Mouse (Mus musculus): ENCODE results near the gene Otulin. TPM values are rescaled to one million over a fixed set of nuclear protein-coding genes. Genes with fewer than 3 reads are reported as not detected.
A peak's percentile ranks its signal among the peaks of the same experiment; 100 is the strongest.

Otulin gene
- total and polyA plus RNA-seq, 3 experiments = 18.7 to 26.1 (median 24.6) TPM

DNA sequence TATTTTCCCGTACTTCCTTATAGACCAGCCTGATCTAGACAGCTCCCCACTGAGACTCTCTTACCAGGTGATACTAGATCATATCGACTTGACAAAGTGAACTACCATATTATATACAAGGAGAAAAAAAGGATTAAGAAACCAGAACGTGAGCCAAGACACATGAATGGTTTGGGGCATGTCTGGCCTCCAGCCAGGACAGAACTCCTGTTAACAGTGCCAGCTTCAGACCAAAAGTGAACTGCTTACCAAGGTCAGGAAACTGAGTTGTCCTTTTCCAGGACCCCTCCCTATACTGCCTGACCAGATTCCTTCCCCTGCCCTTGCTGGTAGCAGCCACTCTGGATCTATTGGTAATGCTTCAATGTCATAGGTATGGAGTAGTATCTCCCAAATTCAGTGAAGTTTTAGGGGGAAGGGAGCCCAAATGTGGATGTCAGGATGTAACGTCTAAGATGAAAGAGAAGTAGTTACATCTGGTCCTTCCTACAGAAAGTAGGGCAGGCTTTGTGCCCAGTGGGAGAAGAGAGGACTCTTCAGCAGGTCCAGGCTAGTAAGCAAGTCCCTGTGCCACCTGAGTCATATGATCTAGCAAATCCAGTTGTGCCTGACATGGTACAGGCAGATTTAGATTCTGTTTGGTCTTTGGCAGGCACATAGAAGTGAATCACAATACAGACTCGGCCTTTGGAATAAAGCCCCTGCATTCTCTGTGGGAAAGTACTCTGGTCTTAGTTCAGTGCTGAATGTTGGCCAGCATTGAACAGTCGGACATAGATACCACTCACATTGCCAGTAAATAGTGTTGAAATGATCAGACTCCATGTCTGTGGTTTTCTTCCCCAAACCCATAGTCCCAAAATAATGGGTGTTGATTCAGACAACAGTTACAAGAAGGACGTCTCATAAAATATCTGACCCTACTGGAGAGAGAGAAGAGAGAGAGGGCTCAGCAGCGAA is 3.7 kb upstream of the Otulin start:
- intact Hi-C loops (cut with DNase I) = no loop called here
- WGBS = 61% methylated on average over 8 of the region's 8 CpGs

DNA sequence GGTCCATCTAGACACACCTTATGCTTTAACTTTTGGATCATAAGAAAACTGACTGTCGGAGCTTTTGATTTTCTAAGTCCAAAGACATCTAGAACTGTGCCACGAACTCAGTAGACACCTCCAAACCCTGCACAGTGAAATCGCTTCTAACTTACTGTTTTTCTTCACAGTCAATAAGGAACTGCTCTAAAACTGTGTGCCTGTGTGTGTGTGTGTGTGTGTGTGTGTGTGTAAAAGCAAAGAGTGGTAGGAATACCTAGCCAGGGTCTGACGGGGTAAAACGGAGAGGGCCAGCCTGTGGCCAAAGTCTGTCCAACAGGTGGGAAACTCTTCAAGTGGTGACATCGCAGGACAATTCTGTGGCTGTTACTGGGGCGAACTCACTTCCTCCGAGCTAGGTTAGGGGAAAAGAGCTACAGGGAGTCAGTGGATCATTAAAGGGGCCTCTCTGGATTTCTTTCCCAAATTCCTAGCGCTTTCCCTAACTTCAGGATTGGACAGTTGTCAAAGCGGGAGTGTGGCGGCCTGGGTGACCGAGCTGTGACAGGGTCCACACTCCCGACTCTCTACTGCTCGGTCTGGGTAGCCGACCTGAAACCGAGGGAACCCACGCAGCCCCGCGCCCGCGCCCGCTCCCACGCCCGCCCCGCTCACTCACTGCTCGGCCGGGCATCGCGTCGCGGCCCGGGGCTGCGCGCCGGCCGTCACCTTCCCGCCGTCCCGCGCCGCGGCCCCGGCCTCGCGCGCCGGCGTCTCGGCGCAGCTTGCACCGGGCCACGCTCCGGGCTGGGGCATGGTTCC is 493 bp downstream of the Otulin start:
- H3K27ac ChIP-seq = peak overlapping the region; percentile 69
- H3K79me2 ChIP-seq (replicated peaks; ENCODE audit: control insufficient read depth, insufficient read depth, low read length) = peaks cover 2% of the 10 kb centered on the region
- peak overlapping the region; percentile 50 for H3K4me3 ChIP-seq
- DNase-seq = no peak
- WGBS = 2% methylated on average over 53 of the region's 53 CpGs
- intact Hi-C loops (cut with DNase I) = no loop called here
- no peaks in the 10 kb centered on the region for H3K27me3 ChIP-seq (ENCODE audit: control insufficient read depth, insufficient read depth, low read length)
- peak overlapping the region; percentile 87 for H3K9ac ChIP-seq (ENCODE audit: low read depth, low read length)
- H3K4me1 ChIP-seq (ENCODE audit: control insufficient read depth, insufficient read depth, low read length) = peaks cover 9% of the 10 kb centered on the region
- no peak for TF ChIP-seq POLR2A (IDR thresholded peaks at IDR 0.05; ENCODE audit: insufficient read depth, low read depth, low read length)
- no peak for TF ChIP-seq EP300 (IDR thresholded peaks at IDR 0.05; ENCODE audit: insufficient read depth, low read depth, low read length)
- TF ChIP-seq CTCF (IDR thresholded peaks at IDR 0.05) = no peak
- H3K36me3 ChIP-seq (ENCODE audit: control insufficient read depth, insufficient read depth, low read length) = no peaks in the 10 kb centered on the region; the same call in 1 of the 2 replicates

More for the DNA sequence above, 3.7 kb upstream of the Otulin start:
- H3K4me1 ChIP-seq (ENCODE audit: control insufficient read depth, insufficient read depth, low read length) = peaks cover 1% of the 10 kb centered on the region; the same call in 1 of the 2 replicates
- TF ChIP-seq CTCF (IDR thresholded peaks at IDR 0.05) (no peak), EP300 (IDR thresholded peaks at IDR 0.05; ENCODE audit: insufficient read depth, low read depth, low read length) (no peak), POLR2A (IDR thresholded peaks at IDR 0.05; ENCODE audit: insufficient read depth, low read depth, low read length) (no peak)
- H3K9ac ChIP-seq (ENCODE audit: low read depth, low read length) = no peak overlapping the region
- peaks cover 2% of the 10 kb centered on the region; the same call in 1 of the 2 replicates for H3K79me2 ChIP-seq (replicated peaks; ENCODE audit: control insufficient read depth, insufficient read depth, low read length)
- no peak overlapping the region for H3K4me3 ChIP-seq
- H3K36me3 ChIP-seq (ENCODE audit: control insufficient read depth, insufficient read depth, low read length) = no peaks in the 10 kb centered on the region; the same call in 1 of the 2 replicates
- H3K27me3 ChIP-seq (ENCODE audit: control insufficient read depth, insufficient read depth, low read length) = no peaks in the 10 kb centered on the region
- no peak for DNase-seq
- H3K27ac ChIP-seq = peak overlapping the region; percentile 15

DNA sequence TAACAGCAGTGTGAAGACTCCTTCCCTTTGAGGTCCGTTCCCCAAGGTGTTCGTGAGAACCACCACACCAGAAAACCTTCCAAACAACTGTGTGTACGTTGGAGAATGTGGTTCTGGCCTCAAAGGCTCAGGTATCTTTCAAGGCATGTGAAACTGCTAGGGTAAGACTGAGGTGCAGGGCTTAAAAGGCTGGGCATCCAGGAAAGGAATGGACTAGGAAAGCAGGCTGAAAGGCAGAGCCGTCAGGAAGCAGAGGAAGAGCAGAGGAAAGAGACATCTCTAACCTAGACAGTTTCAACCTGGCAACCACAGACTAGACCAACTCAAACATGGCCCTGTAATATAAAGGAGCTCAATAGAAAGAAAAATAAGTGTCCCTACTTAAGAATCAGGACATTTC is 1.4 kb downstream of the Otulin start:
- no peak overlapping the region for H3K4me3 ChIP-seq
- H3K4me1 ChIP-seq (ENCODE audit: control insufficient read depth, insufficient read depth, low read length) = peaks cover 12% of the 10 kb centered on the region
- no peak overlapping the region for H3K27ac ChIP-seq
- WGBS = 69% methylated on average over 4 of the region's 4 CpGs
- H3K36me3 ChIP-seq (ENCODE audit: control insufficient read depth, insufficient read depth, low read length) = no peaks in the 10 kb centered on the region; the same call in 1 of the 2 replicates
- DNase-seq = no peak
- no peaks in the 10 kb centered on the region for H3K27me3 ChIP-seq (ENCODE audit: control insufficient read depth, insufficient read depth, low read length)
- TF ChIP-seq EP300 (IDR thresholded peaks at IDR 0.05; ENCODE audit: insufficient read depth, low read depth, low read length) = no peak
- no peak for TF ChIP-seq POLR2A (IDR thresholded peaks at IDR 0.05; ENCODE audit: insufficient read depth, low read depth, low read length)
- no peak for TF ChIP-seq CTCF (IDR thresholded peaks at IDR 0.05)
- intact Hi-C loops (cut with DNase I) = no loop called here
- H3K79me2 ChIP-seq (replicated peaks; ENCODE audit: control insufficient read depth, insufficient read depth, low read length) = peaks cover 2% of the 10 kb centered on the region
- H3K9ac ChIP-seq (ENCODE audit: low read depth, low read length) = no peak overlapping the region

GRCm38 (mm10) chr15:27627794-27628193 is 2.7 kb downstream of the Otulin start:
- no peaks in the 10 kb centered on the region for H3K27me3 ChIP-seq (ENCODE audit: control insufficient read depth, insufficient read depth, low read length)
- H3K79me2 ChIP-seq (replicated peaks; ENCODE audit: control insufficient read depth, insufficient read depth, low read length) = peaks cover 2% of the 10 kb centered on the region
- WGBS = 71% methylated on average over 9 of the region's 9 CpGs
- peaks cover 3% of the 10 kb centered on the region for H3K36me3 ChIP-seq (ENCODE audit: control insufficient read depth, insufficient read depth, low read length)
- no peak for TF ChIP-seq EP300 (IDR thresholded peaks at IDR 0.05; ENCODE audit: insufficient read depth, low read depth, low read length)
- TF ChIP-seq POLR2A (IDR thresholded peaks at IDR 0.05; ENCODE audit: insufficient read depth, low read depth, low read length) = no peak
- no peak for TF ChIP-seq CTCF (IDR thresholded peaks at IDR 0.05)
- no peak overlapping the region for H3K27ac ChIP-seq
- H3K4me3 ChIP-seq = no peak overlapping the region
- no peak overlapping the region for H3K9ac ChIP-seq (ENCODE audit: low read depth, low read length)
- no peak for DNase-seq
- intact Hi-C loops (cut with DNase I) = no loop called here
- peaks cover 12% of the 10 kb centered on the region for H3K4me1 ChIP-seq (ENCODE audit: control insufficient read depth, insufficient read depth, low read length)

DNA sequence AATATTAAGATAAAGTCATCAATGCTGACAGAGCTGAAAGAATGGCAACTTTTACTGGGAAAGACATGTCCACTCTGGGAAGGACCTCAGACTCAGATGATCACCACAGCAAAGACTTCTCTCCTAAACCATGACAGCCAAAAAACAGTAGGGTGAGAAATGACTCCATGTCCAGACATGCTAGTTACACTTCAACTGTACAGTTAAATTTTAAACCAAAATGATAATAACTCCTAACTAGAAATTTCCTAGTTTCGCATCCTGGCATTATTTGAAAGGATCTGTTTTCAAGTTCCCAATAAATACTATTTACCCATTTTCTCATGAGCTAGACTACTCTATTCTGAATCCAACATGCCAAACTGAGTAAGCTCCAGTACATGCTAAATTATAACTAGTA is 4.2 kb downstream of the Otulin start:
- 98% methylated on average over 1 of the region's 1 CpGs for WGBS
- intact Hi-C loops (cut with DNase I) = no loop called here
- H3K4me1 ChIP-seq (ENCODE audit: control insufficient read depth, insufficient read depth, low read length) = peaks cover 13% of the 10 kb centered on the region

More for the DNA sequence above, 4.2 kb downstream of the Otulin start:
- H3K9ac ChIP-seq (ENCODE audit: low read depth, low read length) = no peak overlapping the region
- no peak overlapping the region for H3K4me3 ChIP-seq
- H3K27me3 ChIP-seq (ENCODE audit: control insufficient read depth, insufficient read depth, low read length) = no peaks in the 10 kb centered on the region
- DNase-seq = no peak
- no peak overlapping the region; the same call in 1 of the 2 replicates for H3K27ac ChIP-seq
- H3K79me2 ChIP-seq (replicated peaks; ENCODE audit: control insufficient read depth, insufficient read depth, low read length) = peaks cover 2% of the 10 kb centered on the region
- TF ChIP-seq POLR2A (IDR thresholded peaks at IDR 0.05; ENCODE audit: insufficient read depth, low read depth, low read length) (no peak), EP300 (IDR thresholded peaks at IDR 0.05; ENCODE audit: insufficient read depth, low read depth, low read length) (no peak), CTCF (IDR thresholded peaks at IDR 0.05) (no peak)
- peaks cover 5% of the 10 kb centered on the region for H3K36me3 ChIP-seq (ENCODE audit: control insufficient read depth, insufficient read depth, low read length)

Data from heart, adult 2 months (tissue).